Mouse (Mus musculus) lung, embryonic 14.5 days (tissue): ENCODE data around the gene Brd4. TPM values are rescaled to one million over a fixed set of nuclear protein-coding genes. Genes with fewer than 3 reads are reported as not detected.
A peak's percentile ranks its signal among the peaks of the same experiment; 100 is the strongest.

Source experiments
- ATAC-seq: fragments of 200-750 bp; cut with Nextera tagmentation; 2 replicates; pipeline ENCODE4 v1.8.0; 2017; ENCODE audit warnings: mild to moderate bottlenecking, moderate TSS enrichment, moderate library complexity; ENCODE audit not compliant: insufficient read depth
- DNase-seq: peaks from one replicate; pipeline ENCODE4 v3.0.0-alpha.2; 2015
- H3K27ac ChIP-seq: fragments of 300-500 bp; sonication (generic); 2 replicates; pipeline ENCODE4 v1.5.1; 2014; ENCODE audit warnings: low read depth, mild to moderate bottlenecking, moderate library complexity
- H3K27me3 ChIP-seq: fragments of 300-500 bp; sonication (generic); 2 replicates; pipeline ENCODE4 v1.6.1; 2014; ENCODE audit warnings: low read length, control low read depth; ENCODE audit not compliant: insufficient read depth
- H3K36me3 ChIP-seq: fragments of 300-500 bp; sonication (generic); 2 replicates; pipeline ENCODE4 v1.6.1; 2014; ENCODE audit warnings: control low read depth; ENCODE audit not compliant: insufficient read depth
- H3K4me1 ChIP-seq: fragments of 300-500 bp; sonication (generic); 2 replicates; pipeline ENCODE4 v1.6.1; 2014; ENCODE audit warnings: antibody characterized with exemption, control low read depth; ENCODE audit not compliant: insufficient read depth
- H3K4me2 ChIP-seq: fragments of 300-500 bp; sonication (generic); 2 replicates; pipeline ENCODE4 v1.6.1; 2014; ENCODE audit warnings: mild to moderate bottlenecking
- H3K4me3 ChIP-seq: fragments of 300-500 bp; sonication (generic); 2 replicates; pipeline ENCODE4 v1.5.1; 2014; ENCODE audit warnings: low read depth, low read length
- H3K9ac ChIP-seq: fragments of 300-500 bp; sonication (generic); 2 replicates; pipeline ENCODE4 v1.6.1; 2014
- H3K9me3 ChIP-seq: fragments of 300-500 bp; sonication (generic); 2 replicates; pipeline ENCODE4 v1.6.1; 2016; ENCODE audit warnings: low read depth, low read length, control low read depth
- CTCF ChIP-seq: IDR thresholded peaks from 2 replicates; pipeline ENCODE4 v1.5.1; 2016; ENCODE audit warnings: antibody characterized with exemption, low read depth
- WGBS: fragments of 180-500 bp; shearing (Covaris S2); extraction: QIAGEN DNeasy Blood & Tissue Kit; methylation state at CpG from one replicate; pipeline ENCODE4 v1.1.7; 2014; 5-methylcytosine and 5-hydroxymethylcytosine counted together
- polyA plus RNA-seq: library from polyadenylated mRNA; unstranded; fragments of >200 nt; fragmentation: Nextera tagmentation; extraction: Ambion mirVana; gene quantifications from 2 replicates; pipeline ENCODE4 v1.2.1, GENCODE M21; 2014

The Brd4 gene
- polyA plus RNA-seq, 1 experiment from 2014 or later: 114 TPM

DNA sequence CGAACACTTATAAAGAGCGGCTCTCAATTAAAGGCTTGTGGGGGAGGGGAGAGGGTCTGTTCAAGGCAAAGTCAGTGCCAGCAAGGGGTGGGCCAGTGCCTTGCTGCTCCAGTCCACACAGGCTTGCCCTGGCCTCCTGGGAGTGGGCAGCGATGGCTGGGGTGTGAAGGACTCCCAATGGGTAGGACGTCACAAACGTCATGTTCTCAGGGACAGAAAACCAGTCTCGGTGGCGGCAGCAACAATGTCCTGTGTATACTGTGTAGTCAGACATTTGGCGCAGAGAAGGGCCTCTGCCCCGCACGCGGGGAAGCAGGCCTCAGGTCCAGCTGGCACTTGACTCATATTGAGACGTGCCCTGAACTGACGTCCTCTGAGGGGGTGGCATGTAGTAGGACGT, 87.4 kb downstream of the Brd4 start:
- 86% methylated on average over 14 of the region's 14 CpGs for WGBS
- Histone ChIP-seq H3K9ac (no peak overlapping the region), H3K4me2 (no peak overlapping the region), H3K4me3 (no peak overlapping the region), H3K9me3 (no peaks in the 10 kb centered on the region), H3K36me3 (peaks cover 70% of the 10 kb centered on the region), H3K27ac (no peak overlapping the region), H3K27me3 (no peaks in the 10 kb centered on the region), H3K4me1 (no peaks in the 10 kb centered on the region)
- no peak for TF ChIP-seq CTCF
- no peak for ATAC-seq
- DNase-seq: no peak

DNA sequence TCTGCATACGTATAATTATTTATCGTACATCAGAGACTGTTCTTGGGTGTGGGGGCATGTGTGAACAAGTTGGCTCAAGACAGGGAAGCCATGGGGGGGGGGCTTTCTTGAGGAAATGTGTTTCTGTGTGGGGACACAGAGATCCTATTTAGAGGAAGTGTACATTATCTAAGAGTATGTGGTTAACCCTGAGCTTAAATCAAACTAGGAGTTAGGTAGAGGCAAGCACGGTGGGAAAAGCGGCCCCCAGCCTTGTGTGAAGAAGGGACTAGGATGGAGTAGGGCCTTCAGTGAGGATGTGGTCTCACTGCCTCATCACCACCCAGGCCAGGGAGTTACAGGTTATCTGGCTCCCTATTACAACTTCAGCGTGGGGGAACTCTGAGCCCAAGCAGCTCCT, 88.8 kb downstream of the Brd4 start:
- TF ChIP-seq CTCF: no peak
- no peaks in the 10 kb centered on the region for H3K9me3 ChIP-seq
- H3K4me3 ChIP-seq: no peak overlapping the region
- DNase-seq (no peak), ATAC-seq (no peak)
- no peak overlapping the region for H3K9ac ChIP-seq
- 84% methylated on average over 5 of the region's 5 CpGs for WGBS
- H3K36me3 ChIP-seq: peaks cover 55% of the 10 kb centered on the region
- H3K27ac ChIP-seq: no peak overlapping the region
- no peaks in the 10 kb centered on the region for H3K27me3 ChIP-seq
- H3K4me1 ChIP-seq: no peaks in the 10 kb centered on the region
- no peak overlapping the region for H3K4me2 ChIP-seq

DNA sequence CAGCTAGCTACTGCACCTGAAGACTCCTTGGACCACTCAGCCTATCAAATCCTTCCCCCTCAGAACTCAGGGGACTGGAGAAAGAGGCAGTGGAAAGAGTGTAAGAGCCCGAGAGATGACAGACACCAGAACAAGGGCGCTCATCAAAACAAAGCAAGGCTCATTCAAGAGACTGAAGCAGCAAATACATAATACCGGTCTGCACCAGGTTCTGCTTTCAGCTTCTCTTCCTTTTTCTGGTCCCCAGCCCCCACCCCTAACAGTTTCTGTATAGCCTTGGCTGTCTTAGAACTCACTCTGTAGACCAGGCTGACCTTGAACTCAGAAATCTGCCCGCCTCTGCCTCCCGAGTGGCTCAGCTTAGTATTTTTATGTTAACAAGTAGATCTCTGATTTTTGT, 91.5 kb downstream of the Brd4 start:
- 86% methylated on average over 5 of the region's 5 CpGs for WGBS
- peaks cover 14% of the 10 kb centered on the region for H3K27me3 ChIP-seq
- no peak for DNase-seq
- H3K4me3 ChIP-seq: no peak overlapping the region
- peaks cover 28% of the 10 kb centered on the region for H3K36me3 ChIP-seq
- no peak overlapping the region for H3K4me2 ChIP-seq
- H3K4me1 ChIP-seq: 0 out of 2 replicates have a peak, but pooled peaks cover 9% of the 10 kb centered on the region
- ATAC-seq: no peak
- no peaks in the 10 kb centered on the region for H3K9me3 ChIP-seq
- no peak overlapping the region for H3K27ac ChIP-seq
- H3K9ac ChIP-seq: no peak overlapping the region
- TF ChIP-seq CTCF: no peak

DNA sequence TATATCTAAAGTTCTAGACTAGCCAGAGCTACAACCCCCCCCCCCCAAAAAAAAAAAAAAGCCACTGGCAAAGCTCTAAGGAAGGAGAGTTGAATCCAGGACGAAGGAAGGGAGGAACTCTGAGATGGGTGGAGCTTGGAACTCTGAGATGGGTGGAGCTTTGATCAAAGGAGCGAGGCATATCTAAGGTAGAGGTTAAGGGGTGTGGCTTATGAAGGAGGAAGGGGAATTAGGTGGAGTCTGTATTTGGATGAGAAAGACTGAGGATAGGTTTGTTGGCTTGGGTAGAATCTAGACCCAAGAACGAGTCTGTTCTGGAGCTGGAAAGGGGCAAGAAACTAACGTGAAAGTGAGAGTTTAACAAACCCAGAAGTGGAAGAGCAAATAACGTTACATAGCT, 94.7 kb downstream of the Brd4 start:
- no peak for TF ChIP-seq CTCF
- peak overlapping the region; percentile 33; the same call in 1 of the 2 replicates for H3K4me3 ChIP-seq
- no peak overlapping the region for H3K27ac ChIP-seq
- DNase-seq (peak; percentile 15), ATAC-seq (0 out of 2 replicates have a peak, but pooled peaks have one; percentile 28)
- no peaks in the 10 kb centered on the region for H3K36me3 ChIP-seq
- H3K27me3 ChIP-seq: peaks cover 14% of the 10 kb centered on the region
- H3K9me3 ChIP-seq: no peaks in the 10 kb centered on the region
- no peak overlapping the region; the same call in 1 of the 2 replicates for H3K9ac ChIP-seq
- 0 out of 2 replicates have a peak, but pooled peaks cover 9% of the 10 kb centered on the region for H3K4me1 ChIP-seq
- 10% methylated on average over 5 of the region's 5 CpGs for WGBS
- peak overlapping the region; percentile 73 for H3K4me2 ChIP-seq

DNA sequence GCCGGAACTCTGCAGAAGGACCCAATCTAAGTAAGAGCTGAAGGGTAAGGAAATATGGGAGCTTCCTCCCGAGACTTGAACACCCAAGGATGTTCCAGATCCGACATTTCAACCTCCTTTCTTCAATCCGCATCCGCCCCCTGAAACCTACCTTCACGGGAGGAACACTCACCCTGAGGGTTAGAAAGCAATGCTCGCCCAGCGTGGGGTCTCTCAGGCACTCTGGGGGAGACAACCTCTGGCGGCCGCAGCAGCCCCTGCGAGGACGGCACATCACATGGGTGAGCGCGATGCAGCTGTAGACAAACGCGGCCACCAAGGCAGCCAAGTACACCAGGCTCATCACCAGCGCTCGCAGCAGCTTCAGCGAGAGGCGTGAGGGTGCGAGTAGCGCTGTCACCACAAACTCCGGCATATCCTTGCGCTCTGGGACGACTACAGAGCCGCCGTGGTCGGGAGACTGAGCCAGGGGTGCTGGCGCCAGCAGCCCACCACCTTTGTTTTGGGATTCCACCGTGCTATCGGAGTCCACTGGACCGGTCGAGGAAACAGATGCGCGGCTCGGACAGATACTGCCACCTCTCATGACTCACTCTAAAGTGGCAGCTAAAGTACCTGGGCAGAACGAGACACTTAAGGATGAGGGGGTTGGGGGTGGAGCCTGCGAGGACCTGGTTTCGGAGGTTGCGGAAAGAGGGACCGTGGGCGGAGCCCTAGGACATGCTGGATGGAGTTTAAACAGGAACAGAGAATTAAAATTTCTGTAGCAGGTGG, 95.5 kb downstream of the Brd4 start, which contains the start of gene Ephx3:
Gene Ephx3 (minus strand): TSS at position 687 of the 774 bp plus-strand sequence.
- WGBS: 6% methylated on average over 42 of the region's 42 CpGs
- H3K4me2 ChIP-seq: peak within 1 kb of the TSS; percentile 73
- no peak for TF ChIP-seq CTCF
- ATAC-seq: peak; percentile 55
- H3K4me3 ChIP-seq: peak within 1 kb of the TSS; percentile 33
- peak within 1 kb of the TSS; percentile 26 for H3K9ac ChIP-seq
- H3K27me3 ChIP-seq: peaks cover 14% of the 10 kb centered on the region
- H3K27ac ChIP-seq: no peak within 1 kb of the TSS
- H3K36me3 ChIP-seq: no peaks in the 10 kb centered on the region
- 0 out of 2 replicates have a peak, but pooled peaks cover 9% of the 10 kb centered on the region for H3K4me1 ChIP-seq
- H3K9me3 ChIP-seq: no peaks in the 10 kb centered on the region
- peak; percentile 55 for DNase-seq

DNA sequence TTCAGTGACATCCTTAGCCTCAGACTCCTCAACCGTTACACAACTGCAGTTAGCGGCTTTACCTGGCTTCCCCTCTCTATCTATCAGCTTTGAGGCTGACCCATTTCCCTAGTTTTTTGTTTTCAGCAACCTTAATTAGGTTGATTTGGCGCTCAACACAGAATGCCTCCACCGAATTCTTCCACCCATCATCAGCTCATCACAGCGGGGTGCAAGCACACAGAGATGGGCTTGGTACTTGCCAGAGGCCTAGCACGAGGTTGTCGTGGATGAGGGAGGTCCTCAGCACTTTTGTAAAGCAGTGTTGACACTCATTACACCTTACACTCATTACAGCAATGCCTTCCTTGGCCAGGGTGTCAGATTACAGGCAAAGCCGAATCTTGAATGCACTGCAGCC, 101.5 kb downstream of the Brd4 start:
- DNase-seq: no peak
- Histone ChIP-seq H3K27ac (no peak overlapping the region), H3K27me3 (peaks cover under 1% of the 10 kb centered on the region), H3K4me1 (peaks cover 7% of the 10 kb centered on the region), H3K36me3 (no peaks in the 10 kb centered on the region), H3K9me3 (no peaks in the 10 kb centered on the region), H3K9ac (no peak overlapping the region), H3K4me2 (no peak overlapping the region), H3K4me3 (no peak overlapping the region)
- no peak for ATAC-seq
- 35% methylated on average over 8 of the region's 8 CpGs for WGBS
- TF ChIP-seq CTCF: no peak

DNA sequence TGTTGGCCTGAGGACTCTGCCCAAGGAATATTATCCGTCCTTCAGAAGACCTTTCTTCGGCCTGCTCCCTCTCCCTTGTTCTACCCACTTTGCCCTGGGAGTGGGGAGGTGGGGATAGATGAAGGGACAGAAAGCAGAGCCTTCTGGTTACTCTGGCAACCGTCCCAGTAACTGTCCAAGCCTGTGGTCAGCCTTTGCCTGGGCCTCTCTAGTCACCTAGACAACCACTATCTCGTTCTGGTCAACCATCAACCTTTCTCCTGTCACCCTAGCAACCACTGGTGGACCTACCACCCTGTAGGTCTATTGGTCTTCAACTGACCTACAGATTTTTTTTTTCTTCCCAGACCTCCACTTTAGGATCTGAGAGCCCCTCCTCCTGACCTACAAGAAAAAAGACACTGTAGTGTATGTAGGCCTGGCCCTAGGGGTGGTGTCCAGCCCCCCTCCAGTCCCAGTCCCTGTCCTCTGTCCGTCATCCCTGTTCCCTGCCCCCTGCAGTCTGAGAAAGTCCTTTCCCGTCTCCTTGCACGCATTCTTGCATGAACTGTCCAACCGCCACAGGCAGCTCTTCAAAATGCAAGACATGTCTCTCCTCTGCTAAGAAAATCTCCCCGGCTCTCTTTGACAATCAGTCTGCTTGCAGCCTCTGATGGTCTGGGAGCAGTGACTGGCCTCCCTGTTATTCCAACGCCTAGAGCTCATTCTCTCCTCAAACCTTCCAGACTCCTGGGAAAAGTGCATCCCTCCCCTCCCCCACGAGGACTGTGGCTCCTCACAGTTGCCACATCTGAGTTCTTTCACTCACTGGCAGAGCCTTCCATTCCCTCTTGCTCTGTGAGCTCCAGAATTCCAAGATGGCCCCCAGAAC, 104.7 kb downstream of the Brd4 start:
- peak; percentile 83 for ATAC-seq
- DNase-seq: peak; percentile 76
- H3K4me3 ChIP-seq: no peak overlapping the region
- H3K9ac ChIP-seq: no peak overlapping the region
- no peaks in the 10 kb centered on the region for H3K36me3 ChIP-seq
- no peaks in the 10 kb centered on the region for H3K9me3 ChIP-seq
- H3K4me2 ChIP-seq: no peak overlapping the region
- H3K4me1 ChIP-seq: peaks cover 7% of the 10 kb centered on the region
- H3K27ac ChIP-seq: 0 out of 2 replicates have a peak overlapping the region, but pooled peaks have one; percentile 16
- no peak for TF ChIP-seq CTCF
- H3K27me3 ChIP-seq: no peaks in the 10 kb centered on the region
- 28% methylated on average over 11 of the region's 11 CpGs for WGBS
